Mouse (Mus musculus) spleen, adult 2 months (tissue): ENCODE results near the gene Ccne1. TPM values are rescaled to one million over a fixed set of nuclear protein-coding genes. Genes with fewer than 3 reads are reported as not detected.

Experiments
- DNase-seq, 2 experiments: peaks; one replicate each; pipeline versions ENCODE4 v3.0.0 to v3.0.0-alpha.2; 2012 to 2021; ENCODE audit warnings: low spot score in 2 of 2, low read depth in 1 of 2
- H3K27ac ChIP-seq: fragments of 200-500 bp; 2 replicates; pipeline ENCODE4 v1.5.1; 2012; ENCODE audit warnings: low read length, inconsistent platforms; ENCODE audit not compliant: insufficient read depth
- H3K27me3 ChIP-seq: fragments of 200-500 bp; 2 replicates; pipeline ENCODE4 v1.6.1; 2012; ENCODE audit warnings: mild to moderate bottlenecking, moderate library complexity, low read length, inconsistent platforms; ENCODE audit not compliant: control insufficient read depth, insufficient read depth
- H3K36me3 ChIP-seq: fragments of 200-500 bp; 2 replicates; pipeline ENCODE4 v1.6.1; 2012; ENCODE audit warnings: mild to moderate bottlenecking, low read length, inconsistent platforms; ENCODE audit not compliant: control insufficient read depth, insufficient read depth
- H3K4me1 ChIP-seq: fragments of 200-500 bp; 2 replicates; pipeline ENCODE4 v1.6.1; 2011; ENCODE audit warnings: inconsistent platforms; ENCODE audit not compliant: control insufficient read depth, insufficient read depth, insufficient read length
- H3K4me3 ChIP-seq: fragments of 200-500 bp; 2 replicates; pipeline ENCODE4 v1.5.1; 2011; ENCODE audit warnings: mild to moderate bottlenecking, inconsistent platforms; ENCODE audit not compliant: insufficient read depth, insufficient read length; ENCODE audit errors: extremely low read depth
- CTCF ChIP-seq: fragments of 200-500 bp; IDR thresholded peaks from 2 replicates; pipeline ENCODE4 v1.5.1; 2011; ENCODE audit warnings: mild to moderate bottlenecking, inconsistent platforms; ENCODE audit not compliant: insufficient read depth, insufficient read length, insufficient replicate concordance; ENCODE audit errors: extremely low read depth
- POLR2A ChIP-seq: fragments of 200-500 bp; IDR thresholded peaks from 2 replicates; pipeline ENCODE4 v1.6.1; 2011; ENCODE audit warnings: low read depth, low read length, inconsistent platforms
- WGBS: fragments of 180-500 bp; shearing (Covaris S2); methylation state at CpG from one replicate; pipeline ENCODE4 v1.1.7; 2018; 5-methylcytosine and 5-hydroxymethylcytosine counted together
- polyA plus RNA-seq: library from polyadenylated mRNA; depleted of rRNA; stranded (reverse); fragments of >200 nt; gene quantifications from 2 replicates; pipeline ENCODE4 v1.2.3, GENCODE M21; 2012

Ccne1 gene
- polyA plus RNA-seq, 1 experiment = 9.1 TPM

GRCm38 (mm10) chr7:38073782-38074181 lies 33.6 kb downstream of the Ccne1 start:
- 33% methylated on average over 3 of the region's 3 CpGs for WGBS

GRCm38 (mm10) chr7:38071065-38071464 lies 36.3 kb downstream of the Ccne1 start:
- no peak for TF ChIP-seq POLR2A
- no peak for TF ChIP-seq CTCF
- H3K4me3 ChIP-seq = no peak overlapping the region
- no peak overlapping the region for H3K27ac ChIP-seq
- H3K36me3 ChIP-seq = no peaks in the 10 kb centered on the region
- no peaks in the 10 kb centered on the region for H3K27me3 ChIP-seq
- no peaks in the 10 kb centered on the region for H3K4me1 ChIP-seq
- DNase-seq = no peak
- 53% methylated on average over 5 of the region's 5 CpGs for WGBS

More at GRCm38 (mm10) chr7:38073782-38074181, 33.6 kb downstream of the Ccne1 start:
- H3K4me3 ChIP-seq = no peak overlapping the region
- no peaks in the 10 kb centered on the region for H3K27me3 ChIP-seq
- no peak overlapping the region for H3K27ac ChIP-seq
- DNase-seq = peak in 1 of 2 experiments; percentile 51
- TF ChIP-seq POLR2A (no peak), CTCF (peak; percentile 54; the same call in 1 of the 2 replicates)
- H3K4me1 ChIP-seq = no peaks in the 10 kb centered on the region
- no peaks in the 10 kb centered on the region for H3K36me3 ChIP-seq

GRCm38 (mm10) chr7:38070663-38071062 lies 36.7 kb downstream of the Ccne1 start:
- no peaks in the 10 kb centered on the region for H3K27me3 ChIP-seq
- H3K36me3 ChIP-seq = no peaks in the 10 kb centered on the region
- WGBS = 30% methylated on average over 2 of the region's 2 CpGs
- no peak for DNase-seq
- H3K4me3 ChIP-seq = no peak overlapping the region
- TF ChIP-seq CTCF (no peak), POLR2A (no peak)
- H3K27ac ChIP-seq = no peak overlapping the region
- H3K4me1 ChIP-seq = no peaks in the 10 kb centered on the region

GRCm38 (mm10) chr7:38064431-38064830 lies 42.9 kb downstream of the Ccne1 start:
- no peak for TF ChIP-seq CTCF
- no peak for TF ChIP-seq POLR2A
- no peaks in the 10 kb centered on the region for H3K27me3 ChIP-seq
- no peaks in the 10 kb centered on the region for H3K36me3 ChIP-seq
- no peak overlapping the region for H3K4me3 ChIP-seq
- WGBS = 53% methylated on average over 4 of the region's 4 CpGs
- peaks cover 4% of the 10 kb centered on the region; the same call in 1 of the 2 replicates for H3K4me1 ChIP-seq
- no peak overlapping the region for H3K27ac ChIP-seq
- no peak for DNase-seq

- Histone ChIP-seq H3K27me3 (no peaks in the 10 kb centered on the region), H3K4me1 (peaks cover 4% of the 10 kb centered on the region; the same call in 1 of the 2 replicates), H3K4me3 (peak overlapping the region; percentile 54), H3K36me3 (no peaks in the 10 kb centered on the region), H3K27ac (no peak overlapping the region)
- peak; percentile 97 for TF ChIP-seq CTCF
- no peak for TF ChIP-seq POLR2A
- DNase-seq = peak; percentile 36 to 78
- WGBS = 4% methylated on average over 57 of the region's 57 CpGs
Measured at GRCm38 (mm10) chr7:38061060-38061970, 46.0 kb downstream of the Ccne1 start.

GRCm38 (mm10) chr7:38059636-38060330 lies 47.6 kb downstream of the Ccne1 start:
- no peaks in the 10 kb centered on the region for H3K27me3 ChIP-seq
- DNase-seq = no peak
- no peak overlapping the region for H3K4me3 ChIP-seq
- H3K4me1 ChIP-seq = peaks cover 4% of the 10 kb centered on the region; the same call in 1 of the 2 replicates
- TF ChIP-seq POLR2A (no peak), CTCF (no peak)
- 59% methylated on average over 8 of the region's 8 CpGs for WGBS
- H3K27ac ChIP-seq = no peak overlapping the region
- H3K36me3 ChIP-seq = no peaks in the 10 kb centered on the region
